Mouse (Mus musculus): ENCODE measurements at regions not wholly inside any gene's neighbourhood (a gene's known extent, or its start where the extent isn't known, plus 50 kb on each side); places are given as distances from the start of the nearest gene placed in this dataset.
A peak's percentile ranks its signal among the peaks of the same experiment; 100 is the strongest.

GRCm38 (mm10) chr8:115514485-115514884, 193.1 kb downstream of the Maf start:
- H3K27ac ChIP-seq (ENCODE audit: low read depth) = no peak overlapping the region
- no peak for TF ChIP-seq EP300 (IDR thresholded peaks at IDR 0.05; ENCODE audit: low read depth)
- TF ChIP-seq CTCF (IDR thresholded peaks at IDR 0.05; ENCODE audit: low read depth) = no peak
- ATAC-seq = no peak
- no peak overlapping the region for H3K9ac ChIP-seq (replicated peaks)
- DNase-seq = no peak
- H3K4me1 ChIP-seq (ENCODE audit: insufficient read depth) = no peaks in the 10 kb centered on the region
- no peak overlapping the region for H3K4me3 ChIP-seq (ENCODE audit: low read depth, low read length)
- H3K36me3 ChIP-seq (replicated peaks; ENCODE audit: insufficient read depth, low read length) = no peaks in the 10 kb centered on the region
- no peaks in the 10 kb centered on the region for H3K27me3 ChIP-seq (ENCODE audit: insufficient read depth, low read length)
- 24% methylated on average over 3 of the region's 3 CpGs for WGBS (ENCODE audit: insufficient replicate concordance)
- H3K9me3 ChIP-seq (ENCODE audit: low read length) = no peaks in the 10 kb centered on the region
- H3K4me2 ChIP-seq (ENCODE audit: low read depth, low read length) = no peak overlapping the region

- H3K36me3 ChIP-seq (replicated peaks; ENCODE audit: insufficient read depth, low read length) = no peaks in the 10 kb centered on the region
- no peaks in the 10 kb centered on the region for H3K9me3 ChIP-seq (ENCODE audit: low read length)
- WGBS (ENCODE audit: insufficient replicate concordance) = 61% methylated on average over 4 of the region's 4 CpGs
Measured at GRCm38 (mm10) chr8:115507180-115507579, 200.4 kb downstream of the Maf start.

GRCm38 (mm10) chr8:115506741-115507140, 200.9 kb downstream of the Maf start:
- ATAC-seq (peak; percentile 56), DNase-seq (peak; percentile 20)
- Histone ChIP-seq H3K4me1 (ENCODE audit: insufficient read depth) (no peaks in the 10 kb centered on the region), H3K36me3 (replicated peaks; ENCODE audit: insufficient read depth, low read length) (no peaks in the 10 kb centered on the region), H3K4me2 (ENCODE audit: low read depth, low read length) (no peak overlapping the region), H3K27me3 (ENCODE audit: insufficient read depth, low read length) (no peaks in the 10 kb centered on the region), H3K27ac (ENCODE audit: low read depth) (no peak overlapping the region), H3K9me3 (ENCODE audit: low read length) (no peaks in the 10 kb centered on the region), H3K9ac (replicated peaks) (no peak overlapping the region), H3K4me3 (ENCODE audit: low read depth, low read length) (no peak overlapping the region)
- WGBS (ENCODE audit: insufficient replicate concordance) = 28% methylated on average over 10 of the region's 10 CpGs
- TF ChIP-seq CTCF (IDR thresholded peaks at IDR 0.05; ENCODE audit: low read depth) = no peak
- TF ChIP-seq EP300 (IDR thresholded peaks at IDR 0.05; ENCODE audit: low read depth) = no peak

More at GRCm38 (mm10) chr8:115507180-115507579, 200.4 kb downstream of the Maf start:
- no peak overlapping the region for H3K4me2 ChIP-seq (ENCODE audit: low read depth, low read length)
- no peak for TF ChIP-seq EP300 (IDR thresholded peaks at IDR 0.05; ENCODE audit: low read depth)
- TF ChIP-seq CTCF (IDR thresholded peaks at IDR 0.05; ENCODE audit: low read depth) = no peak
- H3K9ac ChIP-seq (replicated peaks) = no peak overlapping the region
- H3K4me1 ChIP-seq (ENCODE audit: insufficient read depth) = no peaks in the 10 kb centered on the region
- H3K27me3 ChIP-seq (ENCODE audit: insufficient read depth, low read length) = no peaks in the 10 kb centered on the region
- no peak for ATAC-seq
- DNase-seq = no peak
- no peak overlapping the region for H3K4me3 ChIP-seq (ENCODE audit: low read depth, low read length)
- no peak overlapping the region for H3K27ac ChIP-seq (ENCODE audit: low read depth)

GRCm38 (mm10) chr8:115496016-115496415, 211.6 kb downstream of the Maf start:
- WGBS (ENCODE audit: insufficient replicate concordance) = 60% methylated on average over 1 of the region's 1 CpGs
- no peak overlapping the region for H3K4me3 ChIP-seq (ENCODE audit: low read depth, low read length)
- DNase-seq (no peak), ATAC-seq (no peak)
- no peaks in the 10 kb centered on the region for H3K9me3 ChIP-seq (ENCODE audit: low read length)
- H3K4me1 ChIP-seq (ENCODE audit: insufficient read depth) = no peaks in the 10 kb centered on the region
- no peak overlapping the region for H3K27ac ChIP-seq (ENCODE audit: low read depth)
- TF ChIP-seq CTCF (IDR thresholded peaks at IDR 0.05; ENCODE audit: low read depth) (no peak), EP300 (IDR thresholded peaks at IDR 0.05; ENCODE audit: low read depth) (no peak)
- no peaks in the 10 kb centered on the region for H3K27me3 ChIP-seq (ENCODE audit: insufficient read depth, low read length)
- no peak overlapping the region for H3K4me2 ChIP-seq (ENCODE audit: low read depth, low read length)
- H3K36me3 ChIP-seq (replicated peaks; ENCODE audit: insufficient read depth, low read length) = no peaks in the 10 kb centered on the region
- H3K9ac ChIP-seq (replicated peaks) = no peak overlapping the region

GRCm38 (mm10) chr8:115494353-115494752, 213.2 kb downstream of the Maf start:
- Histone ChIP-seq H3K9me3 (ENCODE audit: low read length) (no peaks in the 10 kb centered on the region), H3K4me3 (ENCODE audit: low read depth, low read length) (no peak overlapping the region), H3K27ac (ENCODE audit: low read depth) (no peak overlapping the region), H3K36me3 (replicated peaks; ENCODE audit: insufficient read depth, low read length) (no peaks in the 10 kb centered on the region), H3K4me1 (ENCODE audit: insufficient read depth) (no peaks in the 10 kb centered on the region), H3K27me3 (ENCODE audit: insufficient read depth, low read length) (no peaks in the 10 kb centered on the region), H3K4me2 (ENCODE audit: low read depth, low read length) (no peak overlapping the region), H3K9ac (replicated peaks) (no peak overlapping the region)
- 71% methylated on average over 8 of the region's 8 CpGs for WGBS (ENCODE audit: insufficient replicate concordance)
- ATAC-seq (no peak), DNase-seq (no peak)
- TF ChIP-seq EP300 (IDR thresholded peaks at IDR 0.05; ENCODE audit: low read depth) (no peak), CTCF (IDR thresholded peaks at IDR 0.05; ENCODE audit: low read depth) (no peak)

GRCm38 (mm10) chr8:115486904-115487303, 220.7 kb downstream of the Maf start:
- Histone ChIP-seq H3K9ac (replicated peaks) (no peak overlapping the region), H3K27me3 (ENCODE audit: insufficient read depth, low read length) (no peaks in the 10 kb centered on the region), H3K36me3 (replicated peaks; ENCODE audit: insufficient read depth, low read length) (no peaks in the 10 kb centered on the region), H3K9me3 (ENCODE audit: low read length) (no peaks in the 10 kb centered on the region), H3K4me1 (ENCODE audit: insufficient read depth) (peaks cover 11% of the 10 kb centered on the region), H3K27ac (ENCODE audit: low read depth) (peak overlapping the region; percentile 48; the same call in 1 of the 2 replicates), H3K4me3 (ENCODE audit: low read depth, low read length) (no peak overlapping the region), H3K4me2 (ENCODE audit: low read depth, low read length) (no peak overlapping the region)
- ATAC-seq (no peak), DNase-seq (no peak)
- no peak for TF ChIP-seq CTCF (IDR thresholded peaks at IDR 0.05; ENCODE audit: low read depth)
- TF ChIP-seq EP300 (IDR thresholded peaks at IDR 0.05; ENCODE audit: low read depth) = no peak
- 28% methylated on average over 3 of the region's 3 CpGs for WGBS (ENCODE audit: insufficient replicate concordance)

- 50% methylated on average over 7 of the region's 7 CpGs for WGBS (ENCODE audit: insufficient replicate concordance)
- Histone ChIP-seq H3K4me2 (ENCODE audit: low read depth, low read length) (no peak overlapping the region), H3K27me3 (ENCODE audit: insufficient read depth, low read length) (no peaks in the 10 kb centered on the region), H3K27ac (ENCODE audit: low read depth) (no peak overlapping the region), H3K9ac (replicated peaks) (no peak overlapping the region), H3K9me3 (ENCODE audit: low read length) (no peaks in the 10 kb centered on the region), H3K36me3 (replicated peaks; ENCODE audit: insufficient read depth, low read length) (no peaks in the 10 kb centered on the region), H3K4me3 (ENCODE audit: low read depth, low read length) (no peak overlapping the region), H3K4me1 (ENCODE audit: insufficient read depth) (peaks cover 9% of the 10 kb centered on the region)
- no peak for ATAC-seq
- DNase-seq = no peak
- TF ChIP-seq EP300 (IDR thresholded peaks at IDR 0.05; ENCODE audit: low read depth) (no peak), CTCF (IDR thresholded peaks at IDR 0.05; ENCODE audit: low read depth) (no peak)
Measured at GRCm38 (mm10) chr8:115481136-115481535, 226.5 kb downstream of the Maf start.

All from liver, postnatal 0 days (tissue).